Mouse (Mus musculus) megakaryocyte, embryonic 14.5 days (primary cell): ENCODE data around the gene Colgalt1.

Experiments
- FLI1 ChIP-seq: IDR thresholded peaks from 2 replicates; pipeline ENCODE4 v1.6.1; 2012; ENCODE audit warnings: low read length, inconsistent platforms, mixed read lengths
- GATA1 ChIP-seq: IDR thresholded peaks from 3 replicates; pipeline ENCODE4 v1.6.1; 2012; ENCODE audit warnings: mixed read lengths, low read length, inconsistent platforms, borderline replicate concordance

DNA sequence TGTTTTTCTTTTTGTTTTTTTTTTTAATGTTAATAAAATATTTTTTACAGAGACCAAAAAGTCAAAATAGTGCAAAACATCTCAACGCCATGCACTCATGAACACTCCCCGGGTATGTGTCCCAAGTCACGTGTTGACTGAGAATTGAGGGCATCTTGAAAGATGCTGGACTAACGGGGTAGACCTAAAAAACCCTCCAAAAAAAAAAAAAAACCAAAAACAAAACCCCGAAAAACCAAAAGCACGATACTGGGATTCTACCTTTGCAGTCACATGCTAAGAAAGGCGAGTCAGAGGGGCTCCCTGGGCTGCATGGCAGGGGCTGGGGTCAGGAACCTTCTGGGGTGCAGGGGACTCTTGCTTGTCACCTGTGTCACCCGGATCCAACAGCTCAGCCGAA, 16.0 kb downstream of the Colgalt1 start:
- TF ChIP-seq GATA1 (no peak), FLI1 (no peak)
